ENCODE assay signal across 8 mouse cellular contexts in genomic region chr15:89591317-89591716, GRCm38 (mm10). TPM values are rescaled to one million over a fixed set of nuclear protein-coding genes. Genes with fewer than 3 reads are reported as not detected.
A peak's percentile ranks its signal among the peaks of the same experiment; 100 is the strongest.
DNase-seq lines count a peak whose midpoint lies in the region; ATAC-seq and TF ChIP-seq lines count a peak whose summit lies in the region.

No protein-coding gene starts in this region.

- TF ChIP-seq CTCF in G1E (IDR thresholded peaks at IDR 0.05; ENCODE audit: low read depth, low read length) = no peak
- no peak for TF ChIP-seq CTCF in stomach, postnatal 0 days (IDR thresholded peaks at IDR 0.05; ENCODE audit: low read depth)

- H3K4me2 ChIP-seq in heart, embryonic 15.5 days = peak overlapping the region; percentile 90
- peak overlapping the region; percentile 70 for H3K4me2 ChIP-seq in forebrain, embryonic 11.5 days (ENCODE audit: low read depth, low read length, severe bottlenecking)
- H3K4me2 ChIP-seq in liver, embryonic 13.5 days = peak overlapping the region; percentile 72
- peak overlapping the region; percentile 63 for H3K4me2 ChIP-seq in stomach, postnatal 0 days (replicated peaks; ENCODE audit: low read depth)

- no peak for DNase-seq in heart, postnatal 4 days
- peak; percentile 6 for DNase-seq in G1E (ENCODE audit: low spot score)
- no peak for DNase-seq in forebrain, embryonic 11.5 days (ENCODE audit: low spot score)
- no peak for DNase-seq in liver, embryonic 13.5 days
- DNase-seq in stomach, postnatal 0 days (ENCODE audit: low spot score) = peak; percentile 18
- no peak for DNase-seq in urinary bladder, postnatal 4 days (ENCODE audit: low spot score in 2 of 2)
- DNase-seq in ovary, adult 18-20 months (ENCODE audit: low spot score) = no peak

- no peak for TF ChIP-seq EP300 in stomach, postnatal 0 days (optimal IDR thresholded peaks at IDR 0.05)

- 0 out of 2 replicates have a peak overlapping the region, but pooled peaks have one; percentile 28 for H3K27ac ChIP-seq in heart, embryonic 15.5 days
- peak overlapping the region; percentile 62; the same call in 1 of the 2 replicates for H3K27ac ChIP-seq in forebrain, embryonic 11.5 days (ENCODE audit: low read depth, low read length)
- H3K27ac ChIP-seq in liver, embryonic 13.5 days = no peak overlapping the region
- H3K27ac ChIP-seq in stomach, postnatal 0 days (replicated peaks) = no peak overlapping the region

- no peaks in the 10 kb centered on the region for H3K27me3 ChIP-seq in heart, embryonic 15.5 days
- peaks cover 2% of the 10 kb centered on the region; the same call in 1 of the 2 replicates for H3K27me3 ChIP-seq in G1E (ENCODE audit: insufficient read depth, low read length)
- no peaks in the 10 kb centered on the region for H3K27me3 ChIP-seq in forebrain, embryonic 11.5 days (ENCODE audit: control insufficient read depth, insufficient read depth, low read length)
- H3K27me3 ChIP-seq in liver, embryonic 13.5 days = no peaks in the 10 kb centered on the region
- no peaks in the 10 kb centered on the region for H3K27me3 ChIP-seq in stomach, postnatal 0 days (ENCODE audit: control insufficient read depth, insufficient read depth, low read length)

- peaks cover 13% of the 10 kb centered on the region for H3K4me1 ChIP-seq in heart, embryonic 15.5 days (replicated peaks)
- H3K4me1 ChIP-seq in G1E (ENCODE audit: insufficient read depth, low read depth, low read length) = peaks cover 15% of the 10 kb centered on the region
- no peaks in the 10 kb centered on the region for H3K4me1 ChIP-seq in forebrain, embryonic 11.5 days (replicated peaks; ENCODE audit: control insufficient read depth, insufficient read depth, low read length)
- H3K4me1 ChIP-seq in liver, embryonic 13.5 days (replicated peaks) = peaks cover 13% of the 10 kb centered on the region
- no peaks in the 10 kb centered on the region for H3K4me1 ChIP-seq in stomach, postnatal 0 days (replicated peaks; ENCODE audit: control insufficient read depth, insufficient read depth)

- H3K9me3 ChIP-seq in heart, embryonic 15.5 days (replicated peaks) = no peaks in the 10 kb centered on the region
- H3K9me3 ChIP-seq in G1E (replicated peaks) = no peaks in the 10 kb centered on the region
- H3K9me3 ChIP-seq in forebrain, embryonic 11.5 days (ENCODE audit: control insufficient read depth, low read length) = no peaks in the 10 kb centered on the region
- no peaks in the 10 kb centered on the region for H3K9me3 ChIP-seq in liver, embryonic 13.5 days (replicated peaks)
- H3K9me3 ChIP-seq in stomach, postnatal 0 days (ENCODE audit: control insufficient read depth, low read length) = no peaks in the 10 kb centered on the region

- H3K36me3 ChIP-seq in heart, embryonic 15.5 days = no peaks in the 10 kb centered on the region
- peaks cover 22% of the 10 kb centered on the region for H3K36me3 ChIP-seq in G1E (replicated peaks)
- no peaks in the 10 kb centered on the region for H3K36me3 ChIP-seq in forebrain, embryonic 11.5 days (ENCODE audit: control insufficient read depth, insufficient read depth, low read length)
- H3K36me3 ChIP-seq in liver, embryonic 13.5 days = no peaks in the 10 kb centered on the region
- no peaks in the 10 kb centered on the region for H3K36me3 ChIP-seq in stomach, postnatal 0 days (ENCODE audit: control insufficient read depth, insufficient read depth, low read length)

- WGBS in heart, embryonic 15.5 days = 2% methylated on average over 30 of the region's 30 CpGs
- WGBS in forebrain, embryonic 11.5 days = 3% methylated on average over 30 of the region's 30 CpGs
- WGBS in liver, embryonic 13.5 days (ENCODE audit: insufficient replicate concordance) = 3% methylated on average over 30 of the region's 30 CpGs
- under 1% methylated on average over 30 of the region's 30 CpGs for WGBS in stomach, postnatal 0 days

- peak overlapping the region; percentile 92 for H3K4me3 ChIP-seq in heart, embryonic 15.5 days
- peak overlapping the region; percentile 87 for H3K4me3 ChIP-seq in G1E (ENCODE audit: low read depth, low read length)
- peak overlapping the region; percentile 76 for H3K4me3 ChIP-seq in forebrain, embryonic 11.5 days (ENCODE audit: low read depth, low read length)
- H3K4me3 ChIP-seq in liver, embryonic 13.5 days (replicated peaks) = peak overlapping the region; percentile 72
- peak overlapping the region; percentile 79 for H3K4me3 ChIP-seq in stomach, postnatal 0 days (ENCODE audit: low read depth, low read length)

- 0 out of 2 replicates have a peak, but pooled peaks have one; percentile 2 for ATAC-seq in heart, embryonic 15.5 days (replicated peaks; ENCODE audit: insufficient number of reproducible peaks, insufficient read depth, low FRiP score, low read depth)
- no peak for ATAC-seq in G1E (ENCODE audit: extremely low read depth, insufficient number of reproducible peaks, low FRiP score, poor library complexity, severe bottlenecking)
- ATAC-seq in forebrain, embryonic 11.5 days (replicated peaks; ENCODE audit: low FRiP score) = no peak; the same call in 1 of the 2 replicates
- ATAC-seq in liver, embryonic 13.5 days (ENCODE audit: low read depth) = peak; percentile 26; the same call in 1 of the 2 replicates
- ATAC-seq in stomach, postnatal 0 days (ENCODE audit: low FRiP score, low TSS enrichment) = peak; percentile 25; the same call in 1 of the 2 replicates

- H3K9ac ChIP-seq in heart, embryonic 15.5 days = peak overlapping the region; percentile 78
- H3K9ac ChIP-seq in forebrain, embryonic 11.5 days (ENCODE audit: low read length) = peak overlapping the region; percentile 71
- peak overlapping the region; percentile 71 for H3K9ac ChIP-seq in liver, embryonic 13.5 days
- H3K9ac ChIP-seq in stomach, postnatal 0 days (ENCODE audit: low read length) = peak overlapping the region; percentile 79

RNA-seq across cellular contexts. Expression of gene Rabl2, which starts 0.4 kb away (rescaled TPM):
- polyA plus RNA-seq in heart, embryonic 15.5 days (2015; fragmentation: Nextera tagmentation; extraction: Ambion mirVana) = 18.1 and 22.3 TPM in 2 replicates
- 1 to 10 TPM; 6.9 to 8.3 TPM for total RNA-seq in heart, postnatal 4 days (2021)
- total RNA-seq in G1E (2014; fragmentation: Nextera tagmentation) (11.8 and 12.7 TPM in 2 replicates), G1E (2017) (5.3 and 5.5 TPM in 2 replicates)
- polyA plus RNA-seq in G1E (2012) = 8.1 and 9.7 TPM in 2 replicates
- 76.4 and 76.7 TPM in 2 replicates for polyA plus RNA-seq in forebrain, embryonic 11.5 days (2014; fragmentation: Nextera tagmentation; extraction: Ambion mirVana)
- polyA plus RNA-seq in liver, embryonic 13.5 days (2015; fragmentation: Nextera tagmentation; extraction: Ambion mirVana) = 7.1 and 9.1 TPM in 2 replicates
- polyA plus RNA-seq in stomach, postnatal 0 days (2015; fragmentation: Nextera tagmentation; extraction: Ambion mirVana) = 13.4 and 14.2 TPM in 2 replicates

RNA-seq across cellular contexts. Expression of gene Acr, which starts 23.2 kb away (rescaled TPM):
- 0.08 and 0.22 TPM in 2 replicates for polyA plus RNA-seq in heart, embryonic 15.5 days (2015; fragmentation: Nextera tagmentation; extraction: Ambion mirVana)
- 1 to 10 TPM in 1 of 2 experiments, under 1 TPM in 1; 0.76 to 1.3 TPM for total RNA-seq in heart, postnatal 4 days (2021)
- total RNA-seq in G1E (2014; fragmentation: Nextera tagmentation) (not detected in 2 replicates), G1E (2017) (not detected in 2 replicates)
- not detected in 2 replicates for polyA plus RNA-seq in G1E (2012)
- 0.65 and 0.84 TPM in 2 replicates for polyA plus RNA-seq in forebrain, embryonic 11.5 days (2014; fragmentation: Nextera tagmentation; extraction: Ambion mirVana)
- 0.06 TPM in 1 of 2 replicates, not detected in the other for polyA plus RNA-seq in liver, embryonic 13.5 days (2015; fragmentation: Nextera tagmentation; extraction: Ambion mirVana)
- 0.08 TPM in 1 of 2 replicates, not detected in the other for polyA plus RNA-seq in stomach, postnatal 0 days (2015; fragmentation: Nextera tagmentation; extraction: Ambion mirVana)

Comparison
In these comparisons a context has a peak if more than half of its experiments do, and no peak if none do; other contexts are left out.
1. ATAC-seq: peak in heart, embryonic 15.5 days (single experiment), liver, embryonic 13.5 days (single experiment) and stomach, postnatal 0 days (single experiment); none in G1E (single experiment) and forebrain, embryonic 11.5 days (single experiment).
2. H3K27ac ChIP-seq: peak in heart, embryonic 15.5 days (single experiment) and forebrain, embryonic 11.5 days (single experiment); none in liver, embryonic 13.5 days (single experiment) and stomach, postnatal 0 days (single experiment).
3. DNase-seq: peak in G1E (single experiment) and stomach, postnatal 0 days (single experiment); none in heart, postnatal 4 days (single experiment), forebrain, embryonic 11.5 days (single experiment), liver, embryonic 13.5 days (single experiment), urinary bladder, postnatal 4 days (0 of 2) and ovary, adult 18-20 months (single experiment).
4. Peak in every context shown above with its lines, with median percentiles within 50 percentile points of each other: H3K4me2 ChIP-seq, H3K4me3 ChIP-seq and H3K9ac ChIP-seq.